Mouse (Mus musculus): ENCODE measurements around the gene Gcnt2.

Gene Gcnt2

GRCm38 (mm10) chr13:40937586-40937985 is 78.0 kb downstream of the Gcnt2 start:
- peak; percentile 22 for DNase-seq (ENCODE audit: low read depth, low spot score)

- no peak for DNase-seq (ENCODE audit: low read depth, low spot score)
Observed at GRCm38 (mm10) chr13:40938485-40939357, 79.2 kb downstream of the Gcnt2 start.

- DNase-seq (ENCODE audit: low read depth, low spot score), result no peak
Observed at GRCm38 (mm10) chr13:40943066-40943465, 83.5 kb downstream of the Gcnt2 start.

- no peak for DNase-seq (ENCODE audit: low read depth, low spot score)
Observed at GRCm38 (mm10) chr13:40943936-40944335, 84.4 kb downstream of the Gcnt2 start.

GRCm38 (mm10) chr13:40944346-40944745 is 84.8 kb downstream of the Gcnt2 start:
- no peak for DNase-seq (ENCODE audit: low read depth, low spot score)

- no peak for DNase-seq (ENCODE audit: low read depth, low spot score)
Observed at GRCm38 (mm10) chr13:40946513-40946912, 87.0 kb downstream of the Gcnt2 start.

- DNase-seq (ENCODE audit: low read depth, low spot score), result no peak
Observed at GRCm38 (mm10) chr13:40947538-40948205, 88.1 kb downstream of the Gcnt2 start.

- DNase-seq (ENCODE audit: low read depth, low spot score), result no peak
Observed at GRCm38 (mm10) chr13:40951386-40951976, 91.9 kb downstream of the Gcnt2 start.

- no peak for DNase-seq (ENCODE audit: low read depth, low spot score)
Observed at GRCm38 (mm10) chr13:40953231-40953630, 93.7 kb downstream of the Gcnt2 start.

- no peak for DNase-seq (ENCODE audit: low read depth, low spot score)
Observed at GRCm38 (mm10) chr13:40955773-40956172, 96.2 kb downstream of the Gcnt2 start.

GRCm38 (mm10) chr13:40967609-40968008 is 108.1 kb downstream of the Gcnt2 start:
- DNase-seq (ENCODE audit: low read depth, low spot score), result no peak

GRCm38 (mm10) chr13:40968564-40968963 is 109.0 kb downstream of the Gcnt2 start:
- DNase-seq (ENCODE audit: low read depth, low spot score), result no peak

- no peak for DNase-seq (ENCODE audit: low read depth, low spot score)
Observed at GRCm38 (mm10) chr13:40969761-40970390, 110.3 kb downstream of the Gcnt2 start.

- DNase-seq (ENCODE audit: low read depth, low spot score), result no peak
Observed at GRCm38 (mm10) chr13:40971261-40971660, 111.7 kb downstream of the Gcnt2 start.

GRCm38 (mm10) chr13:40971831-40972230 is 112.3 kb downstream of the Gcnt2 start:
- no peak for DNase-seq (ENCODE audit: low read depth, low spot score)

- DNase-seq (ENCODE audit: low read depth, low spot score), result no peak
Observed at GRCm38 (mm10) chr13:40972976-40973375, 113.4 kb downstream of the Gcnt2 start.

GRCm38 (mm10) chr13:40977609-40978008 is 118.1 kb downstream of the Gcnt2 start:
- peak; percentile 23 for DNase-seq (ENCODE audit: low read depth, low spot score)

- DNase-seq (ENCODE audit: low read depth, low spot score), result no peak
Observed at GRCm38 (mm10) chr13:40978652-40979051, 119.1 kb downstream of the Gcnt2 start.

GRCm38 (mm10) chr13:40979321-40979720 is 119.8 kb downstream of the Gcnt2 start:
- DNase-seq (ENCODE audit: low read depth, low spot score), result no peak

GRCm38 (mm10) chr13:40982759-40983158 is 123.2 kb downstream of the Gcnt2 start:
- no peak for DNase-seq (ENCODE audit: low read depth, low spot score)

GRCm38 (mm10) chr13:40986081-40986480 is 126.5 kb downstream of the Gcnt2 start:
- DNase-seq (ENCODE audit: low read depth, low spot score), result no peak

Measured in retina, adult 2 months (tissue).